Mouse (Mus musculus) G1E (cell line): ENCODE data around the gene Hsd3b7. TPM values are rescaled to one million over a fixed set of nuclear protein-coding genes. Genes with fewer than 3 reads are reported as not detected.
"Not testable (repeated sequence)": the region's sequence is repeated elsewhere in the genome, so short reads cannot be mapped to it uniquely, and the experiment has no call there.

Experiments
- ATAC-seq: 2 replicates; pipeline ENCODE4 v1.8.0; 2016; ENCODE audit warnings: mild to moderate bottlenecking; ENCODE audit not compliant: insufficient number of reproducible peaks, poor library complexity, low FRiP score, severe bottlenecking; ENCODE audit errors: extremely low read depth
- DNase-seq: peaks from one replicate; pipeline ENCODE4 v3.0.0; 2012; ENCODE audit warnings: low spot score
- H3K27me3 ChIP-seq: 2 replicates; pipeline ENCODE4 v1.6.1; 2012; ENCODE audit warnings: mild to moderate bottlenecking, low read length, inconsistent platforms; ENCODE audit not compliant: insufficient read depth
- H3K36me3 ChIP-seq: replicated peaks from 2 replicates; pipeline ENCODE3; 2012; ENCODE audit warnings: mild to moderate bottlenecking, inconsistent platforms
- H3K4me1 ChIP-seq: 2 replicates; pipeline ENCODE4 v1.6.1; 2012; ENCODE audit warnings: low read depth, low read length, inconsistent platforms, mixed read lengths; ENCODE audit not compliant: insufficient read depth
- H3K4me3 ChIP-seq: 2 replicates; pipeline ENCODE4 v1.5.1; 2012; ENCODE audit warnings: low read depth, mild to moderate bottlenecking, inconsistent platforms, low read length, moderate library complexity, mixed read lengths
- H3K9me3 ChIP-seq: replicated peaks from 2 replicates; pipeline ENCODE4 v1.6.1; 2012; ENCODE audit warnings: inconsistent platforms
- CTCF ChIP-seq: IDR thresholded peaks from 2 replicates; pipeline ENCODE4 v1.5.1; 2012; ENCODE audit warnings: low read depth, low read length, inconsistent platforms, mixed read lengths
- GATA1 ChIP-seq: IDR thresholded peaks from 2 replicates; pipeline ENCODE4 v1.6.1; 2012; ENCODE audit warnings: borderline replicate concordance, low read length, inconsistent platforms, mixed read lengths
- GATA2 ChIP-seq: IDR thresholded peaks from 2 replicates; pipeline ENCODE4 v1.6.1; 2012; ENCODE audit warnings: low read depth, low read length, inconsistent platforms, borderline replicate concordance
- POLR2AphosphoS5 ChIP-seq: IDR thresholded peaks from 2 replicates; pipeline ENCODE4 v1.6.1; 2012; ENCODE audit warnings: low read depth, low read length, inconsistent platforms; ENCODE audit not compliant: insufficient replicate concordance
- TAL1 ChIP-seq: conservative IDR thresholded peaks from 2 replicates; pipeline ENCODE4 v1.6.1; 2012; ENCODE audit warnings: low read depth, low read length, inconsistent platforms, mixed read lengths
- polyA plus RNA-seq: library from polyadenylated mRNA; stranded (reverse); fragments of >175 nt; gene quantifications from 2 replicates; pipeline ENCODE4 v1.2.3, GENCODE M21; 2012
- total RNA-seq, 2 experiments: library from RNA; stranded (forward) in 1 of 2; stranded (reverse) in 1 of 2; fragments of 200-1000 nt in 1 of 2; fragments of >200 nt in 1 of 2; fragmentation: Nextera tagmentation in 1 of 2; gene quantifications; 2 replicates each; pipeline ENCODE4 v1.2.3; 2014 to 2017

Hsd3b7 gene
- total and polyA plus RNA-seq, 3 experiments: 17.2 to 42.3 (median 19.7) TPM

- DNase-seq: no peak
Measured at GRCm38 (mm10) chr7:127772557-127772956, 27.8 kb upstream of the Hsd3b7 start.

GRCm38 (mm10) chr7:127773664-127774384 is 26.6 kb upstream of the Hsd3b7 start:
- no peaks in the 10 kb centered on the region for H3K27me3 ChIP-seq
- H3K4me1 ChIP-seq: peaks cover 78% of the 10 kb centered on the region
- peak; percentile 56 for DNase-seq
- no peak for ATAC-seq
- no peaks in the 10 kb centered on the region for H3K9me3 ChIP-seq
- H3K4me3 ChIP-seq: no peak overlapping the region
- TF ChIP-seq TAL1 (no peak), GATA1 (no peak), GATA2 (no peak), CTCF (peak; percentile 83), POLR2AphosphoS5 (no peak)
- H3K36me3 ChIP-seq: peaks cover 49% of the 10 kb centered on the region

More at GRCm38 (mm10) chr7:127772557-127772956, 27.8 kb upstream of the Hsd3b7 start:
- H3K36me3 ChIP-seq: peaks cover 52% of the 10 kb centered on the region
- TF ChIP-seq TAL1 (no peak), CTCF (no peak), GATA1 (no peak), POLR2AphosphoS5 (no peak), GATA2 (no peak)
- H3K9me3 ChIP-seq: no peaks in the 10 kb centered on the region
- H3K4me3 ChIP-seq: no peak overlapping the region
- H3K4me1 ChIP-seq: peaks cover 79% of the 10 kb centered on the region
- no peaks in the 10 kb centered on the region for H3K27me3 ChIP-seq
- ATAC-seq: no peak

GRCm38 (mm10) chr7:127775837-127776236 is 24.6 kb upstream of the Hsd3b7 start:
- ATAC-seq, DNase-seq, H3K27me3 ChIP-seq, H3K9me3 ChIP-seq: not testable (repeated sequence)
- H3K4me3 ChIP-seq: peak overlapping the region; percentile 82
- H3K4me1 ChIP-seq: peaks cover 77% of the 10 kb centered on the region
- peaks cover 69% of the 10 kb centered on the region for H3K36me3 ChIP-seq

- ATAC-seq (peak; percentile 50; the same call in 1 of the 2 replicates), DNase-seq (peak; percentile 65)
- TF ChIP-seq GATA1 (no peak), POLR2AphosphoS5 (peak; percentile 25; the same call in 1 of the 2 replicates)
- H3K27me3 ChIP-seq: no peaks in the 10 kb centered on the region
- H3K4me3 ChIP-seq: peak within 1 kb of the TSS; percentile 82
- H3K36me3 ChIP-seq: peaks cover 69% of the 10 kb centered on the region
- H3K9me3 ChIP-seq: no peaks in the 10 kb centered on the region
- peaks cover 76% of the 10 kb centered on the region for H3K4me1 ChIP-seq
Measured at GRCm38 (mm10) chr7:127776426-127776825, 24.0 kb upstream of the Hsd3b7 start, which contains the start of gene Setd1a. Setd1a (plus strand) TSS chr7:127776670.

GRCm38 (mm10) chr7:127776878-127777473 is 23.4 kb upstream of the Hsd3b7 start:
- Histone ChIP-seq H3K9me3 (no peaks in the 10 kb centered on the region), H3K4me3 (peak overlapping the region; percentile 82), H3K4me1 (peaks cover 71% of the 10 kb centered on the region), H3K36me3 (peaks cover 70% of the 10 kb centered on the region), H3K27me3 (no peaks in the 10 kb centered on the region)
- DNase-seq: peak; percentile 87
- TF ChIP-seq GATA1 (no peak), TAL1 (no peak), CTCF (no peak), GATA2 (no peak), POLR2AphosphoS5 (no peak)
- ATAC-seq: peak; percentile 72

GRCm38 (mm10) chr7:127777474-127778266 is 22.7 kb upstream of the Hsd3b7 start:
- no peaks in the 10 kb centered on the region for H3K27me3 ChIP-seq
- peaks cover 69% of the 10 kb centered on the region for H3K4me1 ChIP-seq
- TF ChIP-seq CTCF: no peak
- H3K9me3 ChIP-seq: no peaks in the 10 kb centered on the region
- DNase-seq (no peak), ATAC-seq (no peak)
- H3K36me3 ChIP-seq: peaks cover 74% of the 10 kb centered on the region
- H3K4me3 ChIP-seq: peak overlapping the region; percentile 82
